Mouse (Mus musculus) c-Kit-positive CD71-positive TER-119-positive erythroid progenitor cells, embryonic 14.5 days (primary cell): ENCODE data around the gene Wdr18.
A peak's percentile ranks its signal among the peaks of the same experiment; 100 is the strongest.

ENCODE experiments used
- DNase-seq: peaks from one replicate; pipeline ENCODE4 v3.0.0-alpha.2; 2013; ENCODE audit warnings: low spot score

Wdr18 gene

DNA sequence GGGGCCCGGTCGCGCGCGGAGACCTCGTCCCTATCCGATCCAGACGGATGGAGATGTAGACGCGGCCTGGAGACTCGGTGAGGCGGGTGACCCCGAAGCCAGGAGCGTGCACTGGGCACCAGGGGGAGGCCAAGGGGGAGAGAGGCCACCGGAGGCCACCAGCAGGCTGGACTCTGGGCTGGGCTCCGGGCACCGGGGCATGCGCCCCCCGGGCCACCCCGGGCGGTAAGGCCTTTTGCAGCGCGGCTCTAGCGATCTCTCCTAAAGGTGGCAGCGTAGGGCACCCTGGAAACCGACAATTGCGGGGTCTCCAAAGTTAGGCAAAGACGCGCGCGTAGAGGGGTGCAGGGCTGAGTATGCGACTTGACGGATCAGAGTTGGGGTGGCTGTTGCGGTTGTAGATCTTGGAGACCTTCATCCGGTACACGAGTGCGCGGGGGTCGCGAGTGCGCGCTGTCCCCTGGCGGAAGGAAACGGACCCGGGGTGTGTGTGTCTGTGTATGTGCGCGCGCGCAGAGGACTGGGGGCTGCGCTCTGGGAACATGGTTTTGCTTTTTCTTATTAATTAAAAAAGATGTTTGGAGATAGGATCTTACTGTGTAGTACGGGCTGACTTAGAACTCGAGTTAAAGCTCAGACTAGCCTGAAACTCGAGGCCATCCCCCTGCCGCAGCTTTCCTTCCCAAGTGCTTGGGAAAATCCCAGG is 32.5 kb upstream of the Wdr18 start:
- peak; percentile 47 for DNase-seq

- no peak for DNase-seq
These were observed 31.8 kb upstream of the Wdr18 start for GRCm38 (mm10) chr10:79928030-79928694.

DNA sequence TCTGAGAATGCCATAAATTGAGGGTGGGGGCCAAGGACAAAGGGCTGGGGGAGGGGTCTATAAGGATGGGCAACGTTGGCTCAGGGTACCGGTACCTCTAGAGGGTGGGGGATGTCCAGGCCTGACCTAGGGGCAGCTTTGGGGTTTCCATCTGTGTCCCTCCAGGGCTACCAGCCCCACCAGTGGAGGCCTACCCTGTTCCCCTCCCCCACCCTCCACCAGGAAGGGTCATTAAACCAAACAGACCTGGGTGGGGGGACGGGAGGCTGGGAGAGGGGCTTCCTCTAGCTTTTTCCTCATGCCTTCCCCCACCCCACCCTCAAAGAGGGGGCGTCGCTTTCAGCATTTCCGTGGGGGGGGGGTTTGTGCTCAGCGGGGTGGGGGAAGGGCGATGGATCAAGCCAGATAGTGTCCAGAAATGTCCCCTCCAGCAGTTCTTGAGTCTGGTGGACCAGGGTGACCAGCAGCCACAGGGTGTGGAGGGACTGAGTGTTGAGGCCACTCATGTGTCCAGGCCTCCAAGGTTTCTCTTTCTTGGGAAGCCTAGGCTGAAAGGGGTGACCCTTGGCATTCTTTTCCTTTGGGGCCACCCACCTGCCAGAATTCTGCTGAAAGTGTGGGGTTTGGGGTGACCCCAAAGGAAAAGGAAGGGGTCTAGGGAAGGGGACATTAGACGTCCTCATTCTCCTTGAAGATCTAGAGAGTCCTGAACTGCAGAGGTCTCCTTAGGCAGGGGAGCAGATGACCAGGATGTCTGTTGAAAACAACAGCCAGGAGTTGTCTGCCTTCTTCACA is 30.8 kb upstream of the Wdr18 start:
- DNase-seq, result no peak

- no peak for DNase-seq
These were observed 29.8 kb upstream of the Wdr18 start for GRCm38 (mm10) chr10:79929967-79930825.

- DNase-seq, result no peak
These were observed 29.1 kb upstream of the Wdr18 start for GRCm38 (mm10) chr10:79930826-79931186.

DNA sequence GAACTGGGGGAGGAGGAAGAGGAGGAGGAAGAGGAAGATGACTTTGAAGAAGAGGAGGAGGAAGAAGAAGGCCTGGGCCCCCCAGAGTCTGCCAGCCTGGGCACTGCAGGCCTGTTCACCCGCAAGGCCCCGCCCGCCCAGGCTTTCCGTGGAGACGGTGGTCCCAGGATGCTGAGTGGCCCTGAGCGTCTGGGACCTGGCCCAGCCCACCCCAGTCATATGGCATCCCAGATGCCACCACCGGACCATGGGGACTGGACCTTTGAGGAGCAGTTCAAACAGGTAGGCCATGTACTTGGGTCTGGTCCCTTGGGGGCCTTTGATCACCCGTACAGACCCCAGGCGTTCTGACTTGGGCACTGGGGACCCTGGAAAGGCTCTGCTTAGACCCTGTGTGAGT is 28.2 kb upstream of the Wdr18 start:
- no peak for DNase-seq

DNA sequence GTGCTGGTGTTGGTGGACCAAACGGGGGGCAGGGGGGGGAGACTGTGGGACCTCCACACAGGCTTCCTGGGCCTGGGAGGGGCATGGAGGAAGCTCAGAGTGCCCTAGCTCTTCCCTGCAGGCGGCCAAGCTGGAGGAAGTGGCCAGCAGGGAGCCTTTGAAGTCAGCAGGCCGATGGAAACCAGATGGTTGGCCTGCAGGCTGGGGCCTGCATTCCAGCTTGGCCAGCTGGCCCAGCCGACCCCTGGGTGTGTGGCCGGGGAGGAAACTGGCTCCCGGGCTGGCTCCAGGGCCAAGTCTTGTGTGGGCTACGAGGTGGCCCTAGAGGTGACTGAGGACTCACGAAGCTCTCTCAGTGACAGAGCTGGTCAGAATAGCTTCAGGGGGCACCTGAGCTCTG is 27.2 kb upstream of the Wdr18 start:
- DNase-seq, result no peak

DNA sequence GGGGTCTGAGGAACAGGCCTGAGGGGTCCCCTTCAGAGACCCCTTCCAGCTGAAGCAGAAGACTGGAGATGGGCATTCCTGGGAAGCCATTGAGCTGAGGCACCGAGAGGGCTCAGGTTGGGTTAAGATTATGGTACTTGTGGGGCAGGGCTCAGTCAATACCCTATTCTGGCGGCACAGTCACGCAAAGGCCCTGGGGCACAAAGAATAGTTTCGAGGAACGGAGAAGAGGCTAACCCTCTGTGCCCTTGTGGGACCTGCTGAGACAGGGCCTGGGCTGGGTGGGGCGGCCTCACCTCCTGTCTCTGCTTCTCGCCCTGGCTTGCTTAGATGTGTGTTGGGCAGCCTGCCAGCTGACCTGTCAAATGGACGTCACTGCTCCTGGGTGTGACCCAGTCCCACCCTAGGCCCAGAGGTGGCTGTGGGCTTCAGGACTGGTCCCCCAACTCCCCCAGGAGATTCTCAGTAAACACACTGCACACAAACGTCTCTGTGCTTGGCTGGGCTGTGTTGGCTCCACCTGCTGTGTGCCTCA is 26.7 kb upstream of the Wdr18 start:
- no peak for DNase-seq

- no peak for DNase-seq
These were observed 26.1 kb upstream of the Wdr18 start for GRCm38 (mm10) chr10:79933861-79934260.

GRCm38 (mm10) chr10:79934272-79934721 is 25.7 kb upstream of the Wdr18 start:
- DNase-seq, result no peak

- no peak for DNase-seq
These were observed 25.0 kb upstream of the Wdr18 start for GRCm38 (mm10) chr10:79934794-79935569.

DNA sequence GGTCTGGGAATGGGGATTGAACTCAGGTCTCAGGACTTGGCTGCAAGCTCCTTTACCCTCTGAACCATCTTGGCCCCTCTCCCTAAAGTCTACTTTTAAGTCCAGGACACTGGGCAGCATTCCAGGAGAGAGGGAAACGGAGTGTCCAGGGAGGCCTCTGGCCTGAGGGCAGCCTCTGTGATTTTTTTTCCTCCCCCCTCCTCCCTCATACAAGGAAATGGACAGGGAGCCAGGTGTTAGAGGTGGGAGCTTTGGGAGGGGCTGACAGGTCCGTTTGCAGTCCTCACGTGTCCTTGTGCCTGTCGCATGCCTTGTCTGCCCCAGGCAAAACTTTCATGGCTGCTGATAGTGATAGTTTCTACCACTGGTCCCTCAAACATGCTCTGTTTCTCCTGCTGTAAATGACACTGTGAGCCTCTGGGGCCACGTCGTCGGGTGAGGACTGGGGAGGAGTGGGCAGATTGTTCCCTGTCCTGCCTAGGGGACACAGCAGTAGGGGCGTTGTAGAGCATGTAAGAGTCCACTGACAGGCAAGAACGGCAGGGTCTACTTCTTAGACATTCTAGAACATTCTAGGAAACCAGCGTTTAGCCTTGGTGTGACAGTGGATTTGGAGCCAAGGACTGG is 23.6 kb upstream of the Wdr18 start:
- no peak for DNase-seq

DNA sequence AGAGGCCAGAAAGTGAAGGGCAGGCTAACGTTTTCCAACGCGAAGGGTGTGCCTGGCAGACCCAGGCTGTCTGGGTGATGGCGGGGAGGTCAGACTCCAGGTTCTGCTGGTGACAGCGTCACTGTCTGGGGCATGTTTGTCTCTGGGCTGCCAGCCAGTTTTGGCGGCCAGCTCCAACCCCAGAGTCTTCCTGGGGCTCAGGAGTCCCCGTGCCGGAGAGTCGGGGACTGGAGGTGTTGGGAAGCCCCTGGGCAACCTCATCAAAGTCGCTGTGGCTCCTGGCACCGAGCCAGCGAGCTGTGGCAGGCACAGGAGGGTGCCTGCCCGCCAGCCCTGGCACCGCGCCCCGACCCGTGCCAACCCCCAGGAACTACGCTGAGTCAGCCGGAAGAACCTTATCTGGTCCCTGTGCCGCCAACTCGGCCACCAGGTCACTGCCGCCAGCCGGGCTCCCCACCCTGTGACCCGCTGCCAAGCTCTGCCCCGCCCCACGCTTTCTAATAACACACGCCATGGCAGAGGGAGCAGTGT is 23.0 kb upstream of the Wdr18 start:
- no peak for DNase-seq

GRCm38 (mm10) chr10:79937775-79938526 is 22.0 kb upstream of the Wdr18 start:
- DNase-seq, result no peak

GRCm38 (mm10) chr10:79940749-79941148 is 19.2 kb upstream of the Wdr18 start:
- DNase-seq, result no peak

DNA sequence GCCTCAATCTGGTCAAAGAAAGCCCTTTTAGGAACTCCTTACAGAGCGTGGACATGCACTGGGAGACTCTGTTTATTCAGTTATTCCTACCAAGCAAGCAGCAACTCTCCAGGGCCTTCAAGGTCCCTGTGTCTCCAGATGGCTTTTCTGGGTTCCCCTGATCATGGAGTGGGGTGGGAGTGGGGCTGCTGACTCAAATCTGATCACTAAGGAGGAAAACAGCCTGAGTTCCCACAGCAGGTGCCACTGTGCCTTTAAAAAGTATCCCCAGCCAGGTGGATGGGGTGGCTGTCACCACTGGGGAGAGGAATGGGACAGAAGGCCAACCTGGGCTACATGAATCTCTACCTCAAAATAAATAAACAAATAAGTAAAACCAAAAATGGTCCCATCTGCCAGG is 17.0 kb upstream of the Wdr18 start:
- DNase-seq, result no peak

GRCm38 (mm10) chr10:79943471-79943901 is 16.5 kb upstream of the Wdr18 start:
- DNase-seq, result no peak

GRCm38 (mm10) chr10:79945507-79946234 is 14.3 kb upstream of the Wdr18 start:
- DNase-seq, result no peak
